Mouse (Mus musculus) kidney, adult 10 weeks (tissue): ENCODE measurements around the gene Rsl24d1. TPM values are rescaled to one million over a fixed set of nuclear protein-coding genes. Genes with fewer than 3 reads are reported as not detected.

Experiments used
- polyA plus RNA-seq: library from polyadenylated mRNA; stranded (reverse); fragments of 350-450 nt; fragmentation: Illumina TruSeq; extraction: RNeasy Lipid Tissue Mini Kit (QIAGEN cat#74804); gene quantifications from one replicate; pipeline ENCODE4 v1.2.3, GENCODE M21; 2014; ENCODE audit warnings: low read depth, low replicate concordance

The Rsl24d1 gene
- 45.6 TPM for polyA plus RNA-seq

GRCm38 (mm10) chr9:73112919-73113906, at the start of gene Rsl24d1:
Gene Rsl24d1 (plus strand): TSS chr9:73113426.

GRCm38 (mm10) chr9:73101536-73101935, 11.7 kb upstream of the Rsl24d1 start, which contains the start of gene Khdc3:
Gene Khdc3 (plus strand): TSS chr9:73101836.

GRCm38 (mm10) chr9:73102181-73102580, 11.0 kb upstream of the Rsl24d1 start, which contains the start of gene Gm20509:
Gene Gm20509 (plus strand): TSS chr9:73102470.

Other genes with a start within 250 kb of the Rsl24d1 start
- 0.61 TPM for gene Pygo1, start 187.8 kb upstream of the Rsl24d1 start, polyA plus RNA-seq
- gene Dyx1c1, start 154.6 kb upstream of the Rsl24d1 start, polyA plus RNA-seq, result 3.8 TPM
- 0.73 TPM for gene Gm44503, start 154.6 kb upstream of the Rsl24d1 start, polyA plus RNA-seq
- 29.9 TPM for gene Ccpg1os, start 128.0 kb upstream of the Rsl24d1 start, polyA plus RNA-seq
- gene Ccpg1, start 128.0 kb upstream of the Rsl24d1 start, polyA plus RNA-seq, result 209 TPM
- 11.5 TPM for gene Pigb, start 73.0 kb upstream of the Rsl24d1 start, polyA plus RNA-seq
- gene Rab27a, start 68.6 kb upstream of the Rsl24d1 start, polyA plus RNA-seq, result 37.3 TPM
- not detected for gene Khdc3, start 11.6 kb upstream of the Rsl24d1 start, polyA plus RNA-seq
- not detected for gene Gm20509, start 11.0 kb upstream of the Rsl24d1 start, polyA plus RNA-seq